Mouse (Mus musculus) kidney, adult 2 months (tissue): Measurements from ENCODE around the gene Car14.
"Not testable (repeated sequence)": the region's sequence is repeated elsewhere in the genome, so short reads cannot be mapped to it uniquely, and the experiment has no call there.

Source experiments
- CTCF ChIP-seq: fragments of 200-500 bp; conservative IDR thresholded peaks from 2 replicates; pipeline ENCODE4 v1.5.1; 2011; ENCODE audit warnings: low read depth, mild to moderate bottlenecking, control low read depth, low read length, moderate library complexity, mixed read lengths; ENCODE audit not compliant: insufficient read depth, insufficient read length
- POLR2A ChIP-seq: fragments of 200-500 bp; IDR thresholded peaks from one replicate; pipeline ENCODE4 v1.6.1; 2011; ENCODE audit warnings: low read depth, low read length, control low read depth

- TF ChIP-seq CTCF, POLR2A: not testable (repeated sequence)
These were observed 47.1 kb upstream of the Car14 start for GRCm38 (mm10) chr3:95951566-95951965.
